Comparison of ENCODE assay signal across 30 mouse cellular contexts in the genomic region with DNA sequence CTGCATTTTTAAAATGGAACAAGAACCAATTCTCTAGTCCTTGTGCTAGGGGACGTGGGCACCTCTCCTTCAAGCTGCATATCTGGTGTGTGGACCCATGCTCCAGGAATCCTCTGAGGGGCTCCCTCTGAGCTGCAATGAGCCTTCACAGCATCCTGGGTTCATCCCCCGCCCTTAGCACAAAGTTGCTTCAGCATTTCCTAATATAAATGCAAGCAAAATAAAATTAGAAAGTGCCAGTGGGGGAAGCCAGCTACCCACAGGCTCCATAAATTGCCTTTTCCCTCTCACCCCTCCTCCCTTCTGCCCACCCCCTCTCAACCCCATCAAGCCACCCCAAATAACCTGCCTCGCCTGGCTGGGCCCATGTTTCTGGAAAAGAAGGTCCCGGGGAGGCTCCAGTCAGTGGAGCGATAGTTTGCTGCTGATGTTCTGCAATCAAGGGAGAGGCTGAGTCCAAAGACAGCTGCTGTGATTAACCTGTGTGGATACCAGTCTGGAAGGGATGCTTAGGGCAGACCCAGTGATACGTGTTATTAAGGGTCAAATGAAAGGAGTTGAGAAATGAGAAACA.
A peak's percentile ranks its signal among the peaks of the same experiment; 100 is the strongest.
DNase-seq lines count a peak whose midpoint lies in the region; ATAC-seq lines count a peak whose summit lies in the region.
"Had no signal": no experiment of that assay in that cellular context is flagged by ENCODE, and none has a peak within 500 bp of the region (broad histone marks: within the 10 kb centered on the region; RNA-seq: fewer than 3 reads in every experiment).

No protein-coding gene starts in this region.

- no peak for DNase-seq in frontal cortex, postnatal 10 days (ENCODE audit: low spot score in 2 of 2)
- DNase-seq in kidney, postnatal 36 days, result no peak
- DNase-seq in left cerebral cortex, adult 11 months (ENCODE audit: low spot score), result peak; percentile 12
- no peak for DNase-seq in left cerebral cortex, postnatal 4 days
- peak; percentile 61 for DNase-seq in telencephalon, adult 2 months (ENCODE audit: low read depth, low spot score)
- no peak for DNase-seq in Muller cell, postnatal 12 days (ENCODE audit: inconsistent ontology term)
- DNase-seq: adrenal gland, postnatal 10 days; adrenal gland, postnatal 36 days; cerebellum, adult 11 months; cerebellum, adult 2 months; cerebellum, postnatal 10 days; cerebellum, postnatal 36 days; embryo, embryonic 11 days; gastrocnemius, postnatal 10 days; gastrocnemius, postnatal 36 days; heart, postnatal 10 days; heart, postnatal 36 days had no signal

- 77% methylated on average over 6 of the region's 6 CpGs for WGBS in kidney, embryonic 15.5 days

- H3K36me3 ChIP-seq in kidney, embryonic 15.5 days, result no peaks in the 10 kb centered on the region
- H3K36me3 ChIP-seq: embryonic facial prominence, embryonic 10.5 days; embryonic facial prominence, embryonic 13.5 days; forebrain, embryonic 12.5 days; forebrain, embryonic 15.5 days; heart, embryonic 12.5 days; heart, embryonic 15.5 days; hindbrain, embryonic 10.5 days; hindbrain, embryonic 13.5 days had no signal

- H3K4me3 ChIP-seq in kidney, embryonic 15.5 days (replicated peaks), result no peak overlapping the region
- H3K4me3 ChIP-seq: embryonic facial prominence, embryonic 10.5 days; embryonic facial prominence, embryonic 13.5 days; erythroblast, embryonic 14.5 days; forebrain, embryonic 12.5 days; forebrain, embryonic 15.5 days; heart, embryonic 12.5 days; heart, embryonic 15.5 days; hindbrain, embryonic 10.5 days; hindbrain, embryonic 13.5 days had no signal

- H3K27ac ChIP-seq in kidney, embryonic 15.5 days, result no peak overlapping the region
- H3K27ac ChIP-seq: embryonic facial prominence, embryonic 10.5 days; embryonic facial prominence, embryonic 13.5 days; forebrain, embryonic 12.5 days; forebrain, embryonic 15.5 days; heart, embryonic 15.5 days; hindbrain, embryonic 10.5 days; hindbrain, embryonic 13.5 days had no signal

- intact Hi-C loops in left cerebral cortex, postnatal 4 days (cut with DNase I), result no loop called here

- no peaks in the 10 kb centered on the region for H3K4me1 ChIP-seq in kidney, embryonic 15.5 days
- H3K4me1 ChIP-seq: embryonic facial prominence, embryonic 10.5 days; embryonic facial prominence, embryonic 13.5 days; forebrain, embryonic 12.5 days; heart, embryonic 12.5 days; heart, embryonic 15.5 days; hindbrain, embryonic 10.5 days; hindbrain, embryonic 13.5 days had no signal

- H3K27me3 ChIP-seq in kidney, embryonic 15.5 days, result no peaks in the 10 kb centered on the region
- H3K27me3 ChIP-seq: embryonic facial prominence, embryonic 13.5 days; heart, embryonic 12.5 days; heart, embryonic 15.5 days; Patski had no signal

- no peak overlapping the region for H3K4me2 ChIP-seq in kidney, embryonic 15.5 days
- H3K4me2 ChIP-seq: embryonic facial prominence, embryonic 13.5 days; forebrain, embryonic 12.5 days; forebrain, embryonic 15.5 days; heart, embryonic 12.5 days; heart, embryonic 15.5 days; hindbrain, embryonic 13.5 days had no signal

- no peak overlapping the region for H3K9ac ChIP-seq in kidney, embryonic 15.5 days
- H3K9ac ChIP-seq: embryonic facial prominence, embryonic 13.5 days; forebrain, embryonic 12.5 days; forebrain, embryonic 15.5 days; heart, embryonic 12.5 days; heart, embryonic 15.5 days; hindbrain, embryonic 13.5 days had no signal

- H3K9me3 ChIP-seq in kidney, embryonic 15.5 days (replicated peaks), result no peaks in the 10 kb centered on the region
- H3K9me3 ChIP-seq: embryonic facial prominence, embryonic 10.5 days; embryonic facial prominence, embryonic 13.5 days; forebrain, embryonic 12.5 days; forebrain, embryonic 15.5 days; heart, embryonic 12.5 days; heart, embryonic 15.5 days; hindbrain, embryonic 10.5 days; hindbrain, embryonic 13.5 days had no signal

- ATAC-seq in frontal cortex, adult (ENCODE audit: low TSS enrichment), result peak; percentile 55
- 0 out of 2 replicates have a peak, but pooled peaks have one; percentile 18 for ATAC-seq in kidney, embryonic 15.5 days (replicated peaks; ENCODE audit: low FRiP score)
- ATAC-seq: forebrain, embryonic 15.5 days; hindbrain, embryonic 16.5 days; Patski had no signal

Comparison
In these comparisons a context has a peak if more than half of its experiments do, and no peak if none do; other contexts are left out.
1. DNase-seq: peak in left cerebral cortex, adult 11 months (single experiment) and telencephalon, adult 2 months (single experiment); none in frontal cortex, postnatal 10 days (0 of 2), kidney, postnatal 36 days (0 of 2), left cerebral cortex, postnatal 4 days (single experiment) and Muller cell, postnatal 12 days (single experiment).